Mouse (Mus musculus): ENCODE measurements around the gene Lrrc52.
A peak's percentile ranks its signal among the peaks of the same experiment; 100 is the strongest.

Lrrc52 gene

GRCm38 (mm10) chr1:167436186-167436975 lies 30.2 kb downstream of the Lrrc52 start:
- DNase-seq (ENCODE audit: low spot score) = no peak

- DNase-seq (ENCODE audit: low spot score) = no peak
Measured at GRCm38 (mm10) chr1:167434931-167435330, 31.6 kb downstream of the Lrrc52 start.

GRCm38 (mm10) chr1:167430976-167431676 lies 35.5 kb downstream of the Lrrc52 start:
- DNase-seq (ENCODE audit: low spot score) = no peak

- DNase-seq (ENCODE audit: low spot score) = no peak
Measured at GRCm38 (mm10) chr1:167426681-167427080, 39.9 kb downstream of the Lrrc52 start.

GRCm38 (mm10) chr1:167425572-167425971 lies 41.0 kb downstream of the Lrrc52 start:
- DNase-seq (ENCODE audit: low spot score) = no peak

- peak; percentile 6 for DNase-seq (ENCODE audit: low spot score)
Measured at GRCm38 (mm10) chr1:167422501-167423240, 43.9 kb downstream of the Lrrc52 start.

GRCm38 (mm10) chr1:167414846-167415245 lies 51.7 kb downstream of the Lrrc52 start:
- peak; percentile 70 for DNase-seq (ENCODE audit: low spot score)

- no peak for DNase-seq (ENCODE audit: low spot score)
Measured at GRCm38 (mm10) chr1:167411991-167412715, 54.4 kb downstream of the Lrrc52 start.

- DNase-seq (ENCODE audit: low spot score) = no peak
Measured at GRCm38 (mm10) chr1:167409601-167410000, 57.0 kb downstream of the Lrrc52 start.

- no peak for DNase-seq (ENCODE audit: low spot score)
Measured at GRCm38 (mm10) chr1:167405237-167405636, 61.3 kb downstream of the Lrrc52 start.
